Mouse (Mus musculus) duodenum, adult 2 months (tissue): ENCODE measurements around the gene 2310002L09Rik. TPM values are rescaled to one million over a fixed set of nuclear protein-coding genes. Genes with fewer than 3 reads are reported as not detected.

Experiments used
- polyA plus RNA-seq: library from polyadenylated mRNA; depleted of rRNA; stranded (reverse); fragments of >200 nt; gene quantifications from 2 replicates; pipeline ENCODE4 v1.2.3, GENCODE M21; 2012; ENCODE audit warnings: low replicate concordance; rRNA removed

Gene 2310002L09Rik
- not detected in 2 replicates for polyA plus RNA-seq

DNA sequence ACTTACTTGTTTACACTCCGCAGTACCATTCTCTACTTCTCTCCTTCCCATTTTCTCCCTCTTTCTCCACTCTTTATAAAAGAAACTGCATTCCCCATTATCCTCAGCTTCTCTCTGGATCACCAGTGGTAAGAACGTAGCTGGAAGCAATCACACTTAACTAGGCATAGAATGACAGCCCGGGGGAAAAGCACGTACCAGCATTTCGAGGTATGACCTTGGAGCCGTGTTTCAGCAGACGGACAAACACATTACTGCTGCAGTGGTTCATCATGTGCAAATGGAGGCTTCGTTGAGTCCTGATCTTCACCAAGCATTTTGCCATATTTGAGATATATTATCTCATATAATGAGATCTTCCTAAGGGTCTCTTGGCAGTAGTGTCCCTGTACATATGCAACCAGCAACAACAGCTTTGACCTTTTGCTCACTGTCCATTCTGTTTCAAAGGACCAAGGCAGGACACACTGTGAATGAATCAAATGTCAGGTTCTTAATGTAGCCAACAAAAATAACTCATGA, at the start of gene 2310002L09Rik:
Gene 2310002L09Rik (minus strand): TSS at position 472 of the 522 bp plus-strand sequence.

DNA sequence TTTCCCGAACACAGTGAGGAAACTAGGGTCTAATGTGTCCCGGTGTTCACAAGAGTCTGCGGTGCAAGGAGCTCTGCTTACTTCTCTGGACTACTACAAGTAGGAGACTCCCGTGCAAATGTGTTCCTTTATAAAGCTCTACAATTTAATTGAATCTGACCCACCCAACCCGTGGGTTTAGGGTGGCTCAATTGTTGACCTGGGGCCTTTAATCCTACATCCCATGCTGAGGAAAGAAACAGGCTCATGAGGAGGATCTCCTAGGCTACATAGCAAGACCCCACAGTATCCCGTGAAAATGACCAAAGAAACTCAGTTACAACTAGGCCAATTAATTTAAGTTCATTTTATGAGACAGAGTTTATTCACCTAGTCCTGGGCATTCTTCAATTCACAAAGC, 30.0 kb downstream of the 2310002L09Rik start, which contains the start of gene Gm11756:
Gene Gm11756 (minus strand): TSS at position 101 of the 400 bp plus-strand sequence.

DNA sequence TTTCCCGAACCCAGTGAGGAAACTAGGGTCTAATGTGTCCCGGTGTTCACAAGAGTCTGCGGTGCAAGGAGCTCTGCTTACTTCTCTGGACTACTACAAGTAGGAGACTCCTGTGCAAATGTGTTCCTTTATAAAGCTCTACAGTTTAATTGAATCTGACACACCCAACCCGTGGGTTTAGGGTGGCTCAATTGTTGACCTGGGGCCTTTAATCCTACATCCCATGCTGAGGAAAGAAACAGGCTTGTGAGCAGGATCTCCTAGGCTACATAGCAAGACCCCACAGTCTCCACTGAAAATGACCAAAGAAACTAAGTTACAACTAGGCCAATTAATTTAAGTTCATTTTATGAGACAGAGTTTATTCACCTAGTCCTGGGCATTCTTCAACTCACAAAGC, 44.8 kb downstream of the 2310002L09Rik start, which contains the start of gene Gm13871:
Gene Gm13871 (minus strand): TSS at position 101 of the 400 bp plus-strand sequence.

DNA sequence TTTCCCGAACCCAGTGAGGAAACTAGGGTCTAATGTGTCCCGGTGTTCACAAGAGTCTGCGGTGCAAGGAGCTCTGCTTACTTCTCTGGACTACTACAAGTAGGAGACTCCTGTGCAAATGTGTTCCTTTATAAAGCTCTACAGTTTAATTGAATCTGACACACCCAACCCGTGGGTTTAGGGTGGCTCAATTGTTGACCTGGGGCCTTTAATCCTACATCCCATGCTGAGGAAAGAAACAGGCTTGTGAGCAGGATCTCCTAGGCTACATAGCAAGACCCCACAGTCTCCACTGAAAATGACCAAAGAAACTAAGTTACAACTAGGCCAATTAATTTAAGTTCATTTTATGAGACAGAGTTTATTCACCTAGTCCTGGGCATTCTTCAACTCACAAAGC, 59.6 kb downstream of the 2310002L09Rik start, which contains the start of gene Gm11757:
Gene Gm11757 (minus strand): TSS at position 101 of the 400 bp plus-strand sequence.

Other genes with a start within 250 kb of the 2310002L09Rik start
- gene Rasef, start 159.9 kb downstream of the 2310002L09Rik start, polyA plus RNA-seq, result 1.7 and 3.4 TPM in 2 replicates
- gene Gm11758, start 74.6 kb downstream of the 2310002L09Rik start, polyA plus RNA-seq, result not detected in 2 replicates
- gene Gm11757, start 59.7 kb downstream of the 2310002L09Rik start, polyA plus RNA-seq, result not detected in 2 replicates
- gene Gm13871, start 44.9 kb downstream of the 2310002L09Rik start, polyA plus RNA-seq, result not detected in 2 replicates
- gene Gm11756, start 30.1 kb downstream of the 2310002L09Rik start, polyA plus RNA-seq, result not detected in 2 replicates
- gene Frmd3, start 62.6 kb upstream of the 2310002L09Rik start, polyA plus RNA-seq, result not detected in 2 replicates